Mouse (Mus musculus) midbrain, embryonic 11.5 days (tissue): ENCODE data around the gene Klc3. TPM values are rescaled to one million over a fixed set of nuclear protein-coding genes. Genes with fewer than 3 reads are reported as not detected.
A peak's percentile ranks its signal among the peaks of the same experiment; 100 is the strongest.

ENCODE experiments used
- ATAC-seq: fragments of 200-750 bp; cut with Nextera tagmentation; 2 replicates; pipeline ENCODE4 v1.8.0; 2017; ENCODE audit warnings: moderate TSS enrichment, moderate library complexity; ENCODE audit not compliant: low FRiP score
- DNase-seq: peaks from one replicate; pipeline ENCODE4 v3.0.0; 2015; ENCODE audit warnings: low spot score; ENCODE audit errors: missing footprints
- H3K27ac ChIP-seq: fragments of 300-500 bp; sonication (generic); 2 replicates; pipeline ENCODE4 v1.5.1; 2014; ENCODE audit warnings: low read depth, low read length
- H3K27me3 ChIP-seq: fragments of 300-500 bp; sonication (generic); 2 replicates; pipeline ENCODE4 v1.6.1; 2014; ENCODE audit warnings: mild to moderate bottlenecking, low read length, moderate library complexity, mixed read lengths; ENCODE audit not compliant: control insufficient read depth, insufficient read depth
- H3K36me3 ChIP-seq: fragments of 300-500 bp; sonication (generic); 2 replicates; pipeline ENCODE4 v1.6.1; 2014; ENCODE audit warnings: mild to moderate bottlenecking, low read length, moderate library complexity, mixed read lengths; ENCODE audit not compliant: control insufficient read depth, insufficient read depth
- H3K4me1 ChIP-seq: fragments of 300-500 bp; sonication (generic); 2 replicates; pipeline ENCODE4 v1.6.1; 2014; ENCODE audit warnings: low read length; ENCODE audit not compliant: control insufficient read depth, insufficient read depth
- H3K4me2 ChIP-seq: fragments of 300-500 bp; sonication (generic); 2 replicates; pipeline ENCODE4 v1.6.1; 2014; ENCODE audit warnings: mild to moderate bottlenecking, moderate library complexity
- H3K4me3 ChIP-seq: fragments of 300-500 bp; sonication (generic); 2 replicates; pipeline ENCODE4 v1.5.1; 2014; ENCODE audit warnings: low read depth, low read length
- H3K9ac ChIP-seq: fragments of 300-500 bp; sonication (generic); 2 replicates; pipeline ENCODE4 v1.6.1; 2014; ENCODE audit warnings: low read length
- H3K9me3 ChIP-seq: fragments of 300-500 bp; sonication (generic); 2 replicates; pipeline ENCODE4 v1.6.1; 2016; ENCODE audit warnings: low read length; ENCODE audit not compliant: control insufficient read depth
- WGBS: fragments of 180-500 bp; shearing (Covaris S2); extraction: QIAGEN DNeasy Blood & Tissue Kit; methylation state at CpG from one replicate; pipeline ENCODE4 v1.1.7; 2014; 5-methylcytosine and 5-hydroxymethylcytosine counted together
- polyA plus RNA-seq: library from polyadenylated mRNA; unstranded; fragments of >200 nt; fragmentation: Nextera tagmentation; extraction: Ambion mirVana; gene quantifications from 2 replicates; pipeline ENCODE4 v1.2.1, GENCODE M21; 2014

Gene Klc3
- polyA plus RNA-seq, 1 experiment from 2014 or later = 1.4 TPM

DNA sequence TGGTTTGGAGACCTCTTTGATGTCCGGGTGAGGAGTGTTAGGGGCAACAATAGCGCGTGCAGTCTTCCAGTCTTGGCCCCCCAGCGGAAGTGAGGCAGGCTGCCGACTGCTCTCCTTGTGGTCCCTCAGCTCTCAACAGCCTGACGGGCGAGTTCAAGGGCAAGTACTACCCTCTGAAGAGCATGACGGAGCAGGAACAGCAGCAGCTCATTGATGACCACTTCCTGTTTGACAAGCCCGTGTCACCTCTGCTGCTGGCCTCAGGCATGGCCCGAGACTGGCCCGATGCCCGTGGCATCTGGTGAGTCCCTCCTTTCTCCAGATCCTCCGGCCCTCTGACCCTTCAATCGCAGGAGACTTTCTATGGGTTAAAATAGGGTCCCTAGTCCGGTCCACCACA lies 12.7 kb upstream of the Klc3 start:
- ATAC-seq (no peak), DNase-seq (no peak)
- peaks cover 22% of the 10 kb centered on the region for H3K27me3 ChIP-seq
- no peak overlapping the region for H3K9ac ChIP-seq
- 83% methylated on average over 15 of the region's 15 CpGs for WGBS
- no peaks in the 10 kb centered on the region for H3K9me3 ChIP-seq
- no peaks in the 10 kb centered on the region for H3K36me3 ChIP-seq
- no peak overlapping the region for H3K4me3 ChIP-seq
- H3K4me2 ChIP-seq = no peak overlapping the region
- no peak overlapping the region for H3K27ac ChIP-seq
- H3K4me1 ChIP-seq = 0 out of 2 replicates have a peak, but pooled peaks cover 3% of the 10 kb centered on the region

DNA sequence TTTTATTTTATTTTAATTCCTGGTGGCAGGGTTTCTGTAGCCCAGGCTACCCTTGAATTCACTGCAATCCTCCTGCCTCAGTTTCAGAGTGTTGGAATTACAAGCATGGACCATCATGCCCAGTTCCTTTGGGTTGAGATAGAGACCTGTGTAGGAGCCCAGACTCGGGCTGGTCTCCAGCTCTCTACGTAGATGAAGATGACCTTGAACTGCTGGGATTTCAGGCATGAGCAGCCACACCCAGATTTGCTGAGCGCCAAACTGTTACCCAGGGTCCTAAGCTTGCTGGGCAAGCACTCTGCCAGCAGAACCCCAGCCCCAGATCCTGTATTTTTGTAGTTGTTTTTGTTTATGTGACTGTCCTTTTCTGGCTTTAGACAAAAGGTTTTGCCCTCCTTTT lies 9.6 kb upstream of the Klc3 start:
- ATAC-seq (no peak), DNase-seq (no peak)
- Histone ChIP-seq H3K4me2 (no peak overlapping the region), H3K27me3 (no peaks in the 10 kb centered on the region), H3K9me3 (no peaks in the 10 kb centered on the region), H3K36me3 (no peaks in the 10 kb centered on the region), H3K4me1 (no peaks in the 10 kb centered on the region), H3K9ac (no peak overlapping the region), H3K4me3 (no peak overlapping the region), H3K27ac (no peak overlapping the region)
- 83% methylated on average over 3 of the region's 3 CpGs for WGBS

DNA sequence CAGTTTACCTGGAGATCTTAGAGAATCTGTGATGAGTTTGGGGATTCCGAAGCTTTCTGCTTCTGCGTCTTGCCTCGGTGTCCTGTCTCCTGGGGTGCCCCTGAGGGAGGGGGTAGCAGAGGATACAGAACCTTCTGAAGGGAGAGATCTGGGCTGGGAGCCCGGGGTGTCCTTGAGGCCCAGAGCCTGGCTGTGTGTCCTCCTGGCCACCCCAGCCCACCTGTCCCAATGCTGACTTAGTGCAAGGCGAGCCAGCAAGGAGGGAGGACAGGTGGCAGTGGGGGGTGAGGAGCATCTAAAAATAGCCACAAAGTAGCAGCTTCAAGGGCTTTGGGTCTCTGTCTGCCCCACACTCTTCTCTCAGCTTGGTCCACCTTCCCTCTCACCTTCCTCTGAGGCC lies 7.9 kb upstream of the Klc3 start:
- no peak overlapping the region for H3K4me3 ChIP-seq
- H3K4me2 ChIP-seq = no peak overlapping the region
- WGBS = 79% methylated on average over 5 of the region's 5 CpGs
- no peaks in the 10 kb centered on the region for H3K9me3 ChIP-seq
- no peaks in the 10 kb centered on the region for H3K4me1 ChIP-seq
- ATAC-seq = no peak
- DNase-seq = no peak
- no peaks in the 10 kb centered on the region for H3K27me3 ChIP-seq
- H3K36me3 ChIP-seq = no peaks in the 10 kb centered on the region
- H3K9ac ChIP-seq = no peak overlapping the region
- no peak overlapping the region for H3K27ac ChIP-seq

DNA sequence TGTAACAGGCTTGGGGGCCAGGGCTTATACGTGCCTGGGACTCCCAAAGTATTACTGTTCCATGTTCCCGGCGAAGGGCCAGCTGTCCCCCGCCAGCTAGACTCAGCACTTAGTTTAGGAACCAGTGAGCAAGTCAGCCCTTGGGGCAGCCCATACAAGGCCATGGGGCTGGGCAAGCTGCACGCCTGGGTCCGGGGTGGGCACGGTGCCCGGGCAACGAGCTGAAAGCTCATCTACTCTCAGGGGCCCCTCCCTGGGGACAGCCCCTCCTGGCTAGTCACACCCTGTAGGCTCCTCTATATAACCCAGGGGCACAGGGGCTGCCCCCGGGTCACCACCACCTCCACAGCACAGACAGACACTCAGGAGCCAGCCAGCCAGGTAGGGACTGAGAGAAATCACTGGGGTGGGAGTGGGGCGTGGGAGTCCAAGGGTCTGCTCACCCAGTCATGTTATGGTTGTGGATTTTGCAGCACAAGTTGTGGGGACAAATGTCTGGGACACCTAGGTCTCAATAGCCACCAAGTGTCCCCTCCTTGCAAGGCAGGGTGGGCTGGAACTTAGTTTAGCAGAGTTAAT lies 7.0 kb upstream of the Klc3 start:
- Histone ChIP-seq H3K9ac (no peak overlapping the region), H3K9me3 (no peaks in the 10 kb centered on the region), H3K4me2 (no peak overlapping the region), H3K36me3 (no peaks in the 10 kb centered on the region), H3K27ac (no peak overlapping the region), H3K4me3 (no peak overlapping the region), H3K4me1 (no peaks in the 10 kb centered on the region), H3K27me3 (0 out of 2 replicates have a peak, but pooled peaks cover 2% of the 10 kb centered on the region)
- ATAC-seq (0 out of 2 replicates have a peak, but pooled peaks have one; percentile 9), DNase-seq (no peak)
- 87% methylated on average over 11 of the region's 11 CpGs for WGBS

DNA sequence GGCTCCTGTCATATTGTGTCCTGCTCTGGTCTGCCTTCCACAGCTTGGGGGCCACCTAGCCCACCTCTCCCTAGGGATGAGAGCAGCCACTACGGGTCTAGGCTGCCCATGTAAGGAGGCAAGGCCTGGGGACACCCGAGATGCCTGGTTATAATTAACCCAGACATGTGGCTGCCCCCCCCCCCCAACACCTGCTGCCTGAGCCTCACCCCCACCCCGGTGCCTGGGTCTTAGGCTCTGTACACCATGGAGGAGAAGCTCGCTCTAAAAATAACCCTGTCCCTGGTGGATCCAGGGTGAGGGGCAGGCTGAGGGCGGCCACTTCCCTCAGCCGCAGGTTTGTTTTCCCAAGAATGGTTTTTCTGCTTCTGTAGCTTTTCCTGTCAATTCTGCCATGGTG lies 5.8 kb upstream of the Klc3 start:
- Histone ChIP-seq H3K9ac (no peak overlapping the region), H3K4me1 (0 out of 2 replicates have a peak, but pooled peaks cover 2% of the 10 kb centered on the region), H3K36me3 (no peaks in the 10 kb centered on the region), H3K9me3 (no peaks in the 10 kb centered on the region), H3K4me3 (no peak overlapping the region), H3K27me3 (peaks cover 5% of the 10 kb centered on the region), H3K4me2 (no peak overlapping the region), H3K27ac (no peak overlapping the region)
- 65% methylated on average over 5 of the region's 6 CpGs for WGBS
- DNase-seq (no peak), ATAC-seq (no peak)

DNA sequence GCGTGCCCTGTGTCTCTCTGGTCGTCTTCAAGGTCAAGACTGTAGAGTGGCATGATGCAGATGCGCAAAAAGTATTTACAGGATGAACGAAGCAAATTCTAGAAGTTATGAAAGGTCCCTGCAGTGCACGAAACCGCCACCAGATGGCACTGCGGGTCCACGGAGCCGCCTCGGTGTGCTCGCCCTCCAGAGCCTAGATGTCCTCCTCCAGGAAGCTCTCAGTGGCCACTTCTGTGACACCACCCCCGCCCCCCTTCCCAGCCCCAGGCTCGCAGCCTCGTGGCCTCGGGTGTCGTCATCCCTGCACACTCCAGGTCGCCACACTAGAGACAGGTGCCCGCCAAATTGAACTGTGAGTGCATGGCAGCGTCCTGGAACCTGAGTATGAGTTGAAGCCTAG lies 1.5 kb upstream of the Klc3 start:
- Histone ChIP-seq H3K4me2 (no peak overlapping the region; the same call in 1 of the 2 replicates), H3K4me1 (peaks cover 5% of the 10 kb centered on the region; the same call in 1 of the 2 replicates), H3K36me3 (no peaks in the 10 kb centered on the region), H3K27me3 (peaks cover 30% of the 10 kb centered on the region), H3K27ac (no peak overlapping the region), H3K9me3 (0 out of 2 replicates have a peak, but pooled peaks cover 2% of the 10 kb centered on the region), H3K4me3 (no peak overlapping the region), H3K9ac (no peak overlapping the region)
- DNase-seq (peak; percentile 100), ATAC-seq (peak; percentile 77)
- WGBS = 3% methylated on average over 19 of the region's 19 CpGs

DNA sequence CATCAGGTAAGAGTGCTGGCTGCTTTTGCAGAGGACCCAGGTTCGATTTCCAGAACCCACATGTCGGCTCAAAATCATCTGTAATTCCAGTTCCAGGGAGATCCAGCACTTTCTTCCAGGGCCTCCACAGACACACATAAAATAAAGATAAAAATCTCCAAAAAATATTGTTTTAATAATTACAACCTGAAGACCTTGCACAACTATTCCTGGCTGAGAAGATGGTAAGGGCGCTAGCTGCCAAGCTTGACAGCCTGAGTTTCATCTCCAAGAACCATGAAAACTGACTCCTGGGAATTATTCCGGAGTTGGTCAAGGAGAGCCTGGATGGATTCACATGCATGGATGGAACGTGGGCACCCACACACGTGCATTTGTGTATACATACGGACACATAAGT lies 572 bp upstream of the Klc3 start, which contains the start of gene Ckm:
TSS of gene Ckm (plus strand) at position 301 of the 400 bp plus-strand sequence.
- ATAC-seq (no peak), DNase-seq (no peak)
- peaks cover 30% of the 10 kb centered on the region for H3K27me3 ChIP-seq
- peaks cover 7% of the 10 kb centered on the region; the same call in 1 of the 2 replicates for H3K4me1 ChIP-seq
- 0 out of 2 replicates have a peak, but pooled peaks cover 2% of the 10 kb centered on the region for H3K9me3 ChIP-seq
- 54% methylated on average over 7 of the region's 7 CpGs for WGBS
- H3K4me3 ChIP-seq = peak within 1 kb of the TSS; percentile 47
- peak within 1 kb of the TSS; percentile 52 for H3K9ac ChIP-seq
- H3K4me2 ChIP-seq = peak within 1 kb of the TSS; percentile 66
- H3K27ac ChIP-seq = no peak within 1 kb of the TSS
- H3K36me3 ChIP-seq = no peaks in the 10 kb centered on the region

DNA sequence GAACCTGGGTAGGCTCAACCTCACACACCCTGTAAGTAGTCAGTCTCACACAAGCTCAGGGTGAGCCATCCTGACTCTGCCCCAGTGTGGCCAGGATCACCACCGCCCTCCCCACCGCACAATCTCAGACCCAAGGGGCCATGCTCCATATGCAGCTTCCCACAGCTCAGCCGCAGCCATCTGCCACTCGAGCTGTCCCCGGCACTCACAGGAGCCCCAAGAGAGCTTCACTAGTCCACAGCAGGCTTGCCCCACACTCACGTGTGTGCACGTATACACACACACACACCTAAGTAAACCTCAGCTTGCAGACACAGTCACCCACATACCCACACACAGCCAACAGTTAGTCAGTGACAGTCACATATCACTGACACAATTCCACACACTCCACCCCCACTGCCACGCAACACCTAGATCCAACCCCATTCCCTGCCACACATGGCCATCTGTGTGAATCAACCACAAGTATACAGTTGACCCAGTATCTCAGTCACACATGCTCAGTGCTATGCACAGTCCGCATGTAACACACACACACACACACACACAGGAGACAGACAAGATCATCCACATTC lies 1.3 kb downstream of the Klc3 start:
- H3K9ac ChIP-seq = no peak overlapping the region
- 78% methylated on average over 9 of the region's 9 CpGs for WGBS
- no peaks in the 10 kb centered on the region for H3K36me3 ChIP-seq
- no peak overlapping the region for H3K27ac ChIP-seq
- 0 out of 2 replicates have a peak, but pooled peaks have one; percentile 7 for ATAC-seq
- no peak overlapping the region for H3K4me2 ChIP-seq
- 0 out of 2 replicates have a peak, but pooled peaks cover 2% of the 10 kb centered on the region for H3K9me3 ChIP-seq
- peak; percentile 82 for DNase-seq
- peaks cover 10% of the 10 kb centered on the region; the same call in 1 of the 2 replicates for H3K4me1 ChIP-seq
- H3K4me3 ChIP-seq = no peak overlapping the region
- H3K27me3 ChIP-seq = peaks cover 36% of the 10 kb centered on the region

DNA sequence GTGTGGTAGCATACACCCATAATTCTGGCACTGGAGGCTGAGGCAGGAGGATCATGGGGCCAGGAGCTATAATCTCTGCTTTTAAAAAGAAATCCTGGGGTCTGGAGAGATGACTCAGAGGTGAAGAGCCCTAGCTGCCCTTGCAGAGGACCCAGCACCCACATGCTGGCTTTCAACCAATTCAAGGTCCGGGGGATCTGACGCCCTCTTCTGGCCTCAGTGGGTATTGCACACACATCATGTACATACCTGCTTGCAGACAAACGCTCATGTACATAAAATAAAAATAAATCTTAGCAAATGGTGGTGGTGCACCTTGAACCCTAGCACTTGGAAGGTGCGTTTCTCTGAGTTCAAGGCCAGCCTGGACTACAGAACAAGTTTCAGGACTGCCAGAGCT lies 3.0 kb downstream of the Klc3 start:
- Histone ChIP-seq H3K27ac (no peak overlapping the region), H3K9me3 (0 out of 2 replicates have a peak, but pooled peaks cover 2% of the 10 kb centered on the region), H3K27me3 (peaks cover 34% of the 10 kb centered on the region), H3K9ac (no peak overlapping the region), H3K4me1 (peaks cover 10% of the 10 kb centered on the region; the same call in 1 of the 2 replicates), H3K36me3 (no peaks in the 10 kb centered on the region), H3K4me3 (no peak overlapping the region), H3K4me2 (no peak overlapping the region)
- DNase-seq (peak; percentile 80), ATAC-seq (no peak)
- WGBS = 83% methylated on average over 4 of the region's 4 CpGs
